ENCODE assay signal across 24 mouse cellular contexts in the genomic region with DNA sequence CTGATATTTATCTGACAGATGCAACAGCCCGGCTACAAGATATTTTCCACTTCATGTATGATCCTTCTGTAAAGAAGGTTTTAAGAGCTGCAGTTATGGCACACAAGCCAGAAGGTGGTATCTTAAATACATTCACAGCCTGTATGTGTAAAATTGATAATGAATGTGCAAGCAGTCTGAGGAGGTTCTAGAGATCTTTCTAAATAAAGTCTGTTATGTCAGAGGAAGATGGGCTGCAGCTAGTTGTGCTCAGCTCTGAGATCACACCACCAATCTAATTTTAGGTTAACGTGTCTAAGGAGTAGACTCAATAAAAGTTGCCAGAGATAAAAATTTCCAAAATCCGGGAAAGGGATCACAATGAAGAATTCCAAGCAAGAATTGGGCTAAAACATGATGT.
DNase-seq lines count a peak whose midpoint lies in the region; ATAC-seq lines count a peak whose summit lies in the region.
"Had no signal": no experiment of that assay in that cellular context is flagged by ENCODE, and none has a peak within 500 bp of the region (broad histone marks: within the 10 kb centered on the region; RNA-seq: fewer than 3 reads in every experiment).

No protein-coding gene starts in this region.

- ATAC-seq in forebrain, embryonic 16.5 days: peak; percentile 66
- no peak for ATAC-seq in forebrain, embryonic 12.5 days (ENCODE audit: low FRiP score)
- ATAC-seq: CD4-positive, CD25-positive, alpha-beta regulatory T cell, adult 4 months; hindbrain, postnatal 0 days; inflammation-experienced regulatory T-cells, adult 6 months; intestine, embryonic 16.5 days had no signal

- no peak overlapping the region for H3K4me3 ChIP-seq in forebrain, embryonic 16.5 days (replicated peaks; ENCODE audit: low read length)
- H3K4me3 ChIP-seq in forebrain, embryonic 12.5 days (replicated peaks): no peak overlapping the region
- H3K4me3 ChIP-seq: heart, adult 2 months; heart, embryonic 10.5 days; heart, embryonic 13.5 days had no signal

- WGBS in forebrain, embryonic 16.5 days: 74% methylated on average over 3 of the region's 3 CpGs
- WGBS in forebrain, embryonic 12.5 days: 86% methylated on average over 3 of the region's 3 CpGs

- H3K9ac ChIP-seq in forebrain, embryonic 16.5 days (replicated peaks; ENCODE audit: low read depth, low read length): no peak overlapping the region
- no peak overlapping the region for H3K9ac ChIP-seq in forebrain, embryonic 12.5 days
- H3K9ac ChIP-seq: heart, embryonic 13.5 days; hindbrain, embryonic 14.5 days had no signal

- H3K4me2 ChIP-seq in forebrain, embryonic 16.5 days (ENCODE audit: low read length): no peak overlapping the region
- no peak overlapping the region for H3K4me2 ChIP-seq in forebrain, embryonic 12.5 days
- H3K4me2 ChIP-seq: heart, embryonic 13.5 days; hindbrain, embryonic 14.5 days had no signal

- no peaks in the 10 kb centered on the region for H3K4me1 ChIP-seq in forebrain, embryonic 16.5 days (replicated peaks; ENCODE audit: control insufficient read depth, insufficient read depth, low read length)
- H3K4me1 ChIP-seq in forebrain, embryonic 12.5 days: no peaks in the 10 kb centered on the region
- H3K4me1 ChIP-seq: heart, embryonic 10.5 days; heart, embryonic 13.5 days had no signal

- DNase-seq in frontal cortex, adult 2 months (ENCODE audit: extremely low spot score in 1 of 2, low spot score in 1 of 2): peak; percentile 9 to 35
- DNase-seq in frontal cortex, postnatal 25 days (ENCODE audit: low spot score in 2 of 2): no peak
- peak; percentile 62 for DNase-seq in brain, adult 2 months (ENCODE audit: low read depth, low spot score)
- peak; percentile 62 for DNase-seq in telencephalon, adult 2 months (ENCODE audit: low read depth, low spot score)
- DNase-seq: adrenal gland, adult 2 months; adrenal gland, postnatal 14 days; cerebellum, adult 11-12 months; cerebellum, adult 8-10 months; cerebellum, postnatal 14 days; gastrocnemius, postnatal 10 days; gastrocnemius, postnatal 36 days; heart, adult 2 months; heart, postnatal 14 days; heart, postnatal 4 days; kidney, adult 18-20 months had no signal

- H3K36me3 ChIP-seq in forebrain, embryonic 16.5 days (ENCODE audit: control insufficient read depth, insufficient read depth): no peaks in the 10 kb centered on the region
- H3K36me3 ChIP-seq in forebrain, embryonic 12.5 days (replicated peaks): no peaks in the 10 kb centered on the region
- H3K36me3 ChIP-seq: heart, embryonic 10.5 days; heart, embryonic 13.5 days had no signal

- H3K27me3 ChIP-seq in forebrain, embryonic 16.5 days (replicated peaks; ENCODE audit: control insufficient read depth, insufficient read depth, low read length): no peaks in the 10 kb centered on the region
- H3K27me3 ChIP-seq in forebrain, embryonic 12.5 days: no peaks in the 10 kb centered on the region
- H3K27me3 ChIP-seq: heart, embryonic 13.5 days had no signal

- H3K27ac ChIP-seq in forebrain, embryonic 16.5 days (ENCODE audit: low read length): no peak overlapping the region
- no peak overlapping the region for H3K27ac ChIP-seq in forebrain, embryonic 12.5 days
- H3K27ac ChIP-seq: heart, adult 2 months; heart, embryonic 10.5 days; heart, embryonic 13.5 days; hindbrain, embryonic 14.5 days; hindbrain, postnatal 0 days had no signal

- H3K9me3 ChIP-seq in forebrain, embryonic 16.5 days (ENCODE audit: control insufficient read depth, low read length): no peaks in the 10 kb centered on the region
- no peaks in the 10 kb centered on the region for H3K9me3 ChIP-seq in forebrain, embryonic 12.5 days
- H3K9me3 ChIP-seq: heart, embryonic 10.5 days; heart, embryonic 13.5 days had no signal

Comparison
In these comparisons a context has a peak if more than half of its experiments do, and no peak if none do; other contexts are left out.
1. DNase-seq: peak in frontal cortex, adult 2 months (2 of 2), brain, adult 2 months (single experiment) and telencephalon, adult 2 months (single experiment); none in frontal cortex, postnatal 25 days (0 of 2).